Mouse (Mus musculus) forebrain, embryonic 10.5 days (tissue): Measurements from ENCODE around the gene Pmpcb. TPM values are rescaled to one million over a fixed set of nuclear protein-coding genes. Genes with fewer than 3 reads are reported as not detected.
"Not testable (repeated sequence)": the region's sequence is repeated elsewhere in the genome, so short reads cannot be mapped to it uniquely, and the experiment has no call there.

Experiments
- DNase-seq: peaks from one replicate; pipeline ENCODE4 v3.0.0-alpha.2; 2017; ENCODE audit warnings: low spot score; ENCODE audit errors: extremely low spot score
- H3K27ac ChIP-seq: fragments of 300-500 bp; sonication (generic); 2 replicates; pipeline ENCODE4 v1.5.1; 2016; ENCODE audit warnings: mild to moderate bottlenecking
- H3K27me3 ChIP-seq: fragments of 300-500 bp; sonication (generic); 2 replicates; pipeline ENCODE4 v1.6.1; 2016; ENCODE audit warnings: mild to moderate bottlenecking; ENCODE audit not compliant: poor library complexity, severe bottlenecking
- H3K36me3 ChIP-seq: fragments of 300-500 bp; sonication (generic); replicated peaks from 2 replicates; pipeline ENCODE4 v1.6.1; 2016; ENCODE audit warnings: mild to moderate bottlenecking, moderate library complexity
- H3K4me1 ChIP-seq: fragments of 300-500 bp; sonication (generic); 2 replicates; pipeline ENCODE4 v1.6.1; 2016
- H3K4me3 ChIP-seq: fragments of 300-500 bp; sonication (generic); 2 replicates; pipeline ENCODE4 v1.5.1; 2016; ENCODE audit warnings: mild to moderate bottlenecking, moderate library complexity
- H3K9me3 ChIP-seq: fragments of 300-500 bp; sonication (generic); 2 replicates; pipeline ENCODE4 v1.6.1; 2016; ENCODE audit warnings: mild to moderate bottlenecking, moderate library complexity
- WGBS: fragments of 180-500 bp; shearing (Covaris S2); methylation state at CpG from one replicate; pipeline ENCODE4 v1.1.7; 2016; 5-methylcytosine and 5-hydroxymethylcytosine counted together
- polyA plus RNA-seq: library from polyadenylated mRNA; unstranded; fragments of >200 nt; fragmentation: Nextera tagmentation; extraction: Ambion mirVana; gene quantifications from 2 replicates; pipeline ENCODE4 v1.2.1, GENCODE M21; 2016

Gene Pmpcb
- polyA plus RNA-seq, 1 experiment from 2014 or later: 83.9 TPM

GRCm38 (mm10) chr5:21708011-21708410 lies 28.9 kb upstream of the Pmpcb start:
- H3K36me3 ChIP-seq, H3K9me3 ChIP-seq, DNase-seq, H3K27me3 ChIP-seq, H3K4me3 ChIP-seq, H3K4me1 ChIP-seq, H3K27ac ChIP-seq: not testable (repeated sequence)
- WGBS: 89% methylated on average over 8 of the region's 8 CpGs

DNA sequence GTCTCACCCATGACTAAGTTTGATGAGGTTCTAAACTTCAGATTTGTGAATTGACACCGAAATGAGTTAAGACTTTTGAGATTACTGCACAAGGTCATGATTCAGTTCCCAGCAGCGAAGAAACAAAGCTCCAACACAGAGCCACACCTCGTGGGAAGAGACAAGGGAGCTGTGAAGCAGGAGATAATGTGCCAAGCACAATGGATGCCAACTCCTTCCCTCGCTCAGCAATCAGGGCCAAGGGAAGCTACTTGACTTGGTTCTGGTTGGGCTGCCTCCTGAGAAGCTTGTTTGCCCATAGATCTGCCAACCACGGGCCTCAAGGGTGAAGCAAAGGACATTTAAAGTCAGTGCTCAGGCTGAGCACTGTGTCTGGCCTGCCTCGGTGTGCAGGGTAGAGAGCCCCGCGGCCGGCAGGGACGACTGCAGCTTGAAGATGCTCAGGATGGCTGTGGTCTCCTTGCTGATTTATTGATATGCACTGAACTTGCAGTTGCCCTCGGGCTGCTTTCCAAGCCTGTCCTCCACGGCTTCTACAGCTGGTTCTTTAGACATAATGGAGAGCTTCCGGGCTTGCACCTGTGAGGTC lies 24.7 kb upstream of the Pmpcb start:
- Histone ChIP-seq H3K27ac (no peak overlapping the region), H3K9me3 (no peaks in the 10 kb centered on the region)
- WGBS: 76% methylated on average over 13 of the region's 13 CpGs

DNA sequence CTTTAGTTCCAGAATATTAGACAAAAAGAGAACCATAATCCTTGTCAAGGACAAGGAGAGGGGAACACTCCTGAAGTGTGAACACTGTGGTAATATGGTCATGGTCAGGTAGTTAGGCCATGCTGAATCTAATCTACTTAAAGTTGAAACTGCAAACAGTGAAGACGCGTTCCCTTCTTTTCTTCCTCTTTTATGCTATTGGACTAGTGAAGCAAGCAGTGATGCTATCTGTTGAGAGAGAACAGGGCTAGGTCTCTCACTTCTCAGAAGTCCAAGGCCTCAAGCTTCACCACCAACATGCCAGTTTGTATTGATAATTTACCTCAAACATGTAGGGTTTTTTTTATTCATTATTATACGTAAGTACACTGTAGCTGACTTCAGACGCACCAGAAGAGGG lies 22.5 kb upstream of the Pmpcb start:
- Histone ChIP-seq H3K27ac (no peak overlapping the region), H3K4me1 (0 out of 2 replicates have a peak, but pooled peaks cover 2% of the 10 kb centered on the region), H3K9me3 (no peaks in the 10 kb centered on the region), H3K36me3 (no peaks in the 10 kb centered on the region), H3K27me3 (no peaks in the 10 kb centered on the region), H3K4me3 (no peak overlapping the region)
- WGBS: 91% methylated on average over 4 of the region's 4 CpGs
- DNase-seq: no peak

More for the DNA sequence above, 24.7 kb upstream of the Pmpcb start:
- no peak for DNase-seq
- no peaks in the 10 kb centered on the region for H3K27me3 ChIP-seq
- H3K36me3 ChIP-seq: no peaks in the 10 kb centered on the region
- no peak overlapping the region for H3K4me3 ChIP-seq
- 0 out of 2 replicates have a peak, but pooled peaks cover 2% of the 10 kb centered on the region for H3K4me1 ChIP-seq

DNA sequence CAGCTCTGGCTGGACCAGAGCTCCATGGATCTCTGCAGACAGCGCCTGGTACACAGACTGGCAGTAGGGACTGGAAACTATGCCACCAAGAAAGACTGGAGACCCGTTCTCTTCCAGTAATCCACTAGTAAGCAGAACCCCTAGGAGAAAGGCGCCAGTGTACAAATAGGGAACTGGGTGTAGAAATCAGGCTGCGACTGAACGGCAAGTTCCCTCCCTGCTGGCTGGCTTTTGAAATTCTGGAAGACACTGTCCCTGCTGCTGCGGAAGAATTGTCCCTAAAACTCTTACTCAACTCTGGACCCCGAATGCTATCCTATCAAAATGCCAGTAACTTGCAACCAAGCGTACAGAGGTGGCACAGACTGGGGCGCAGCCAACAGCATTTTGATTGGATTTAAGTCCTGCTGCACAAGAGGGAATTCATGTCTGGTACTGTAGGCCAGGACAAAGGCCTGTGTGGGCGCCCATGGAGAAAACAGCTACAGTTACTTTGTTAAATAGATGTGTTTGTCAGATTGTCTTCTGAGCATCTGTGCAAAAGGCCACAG lies 19.7 kb upstream of the Pmpcb start:
- no peaks in the 10 kb centered on the region for H3K36me3 ChIP-seq
- H3K27ac ChIP-seq: no peak overlapping the region; the same call in 1 of the 2 replicates
- no peaks in the 10 kb centered on the region for H3K27me3 ChIP-seq
- no peak for DNase-seq
- WGBS: 84% methylated on average over 10 of the region's 10 CpGs
- H3K4me1 ChIP-seq: peaks cover 2% of the 10 kb centered on the region; the same call in 1 of the 2 replicates
- H3K9me3 ChIP-seq: no peaks in the 10 kb centered on the region
- H3K4me3 ChIP-seq: no peak overlapping the region

DNA sequence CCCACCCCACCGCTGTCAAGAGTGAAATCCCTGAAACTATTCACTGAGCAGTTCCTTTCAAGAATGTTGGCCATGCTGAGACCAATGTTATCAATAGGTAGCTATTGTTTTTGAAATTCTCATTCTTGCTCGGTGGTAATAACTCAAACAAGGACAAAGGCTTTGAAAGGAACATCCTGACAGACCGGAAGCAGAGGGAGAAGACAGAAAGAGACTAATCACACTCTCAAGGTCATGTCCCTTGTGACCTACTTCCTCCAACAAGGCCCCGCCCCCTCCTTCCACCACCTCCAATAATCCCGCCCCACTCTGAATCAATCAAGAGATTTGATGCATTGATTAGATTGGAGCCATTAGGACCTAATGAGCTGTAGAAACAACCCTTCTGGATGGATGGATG lies 18.4 kb upstream of the Pmpcb start:
- DNase-seq: no peak

GRCm38 (mm10) chr5:21719209-21719608 lies 17.7 kb upstream of the Pmpcb start:
- Histone ChIP-seq H3K27ac (no peak overlapping the region), H3K36me3 (no peaks in the 10 kb centered on the region)
- 94% methylated on average over 2 of the region's 2 CpGs for WGBS

More for the DNA sequence above, 18.4 kb upstream of the Pmpcb start:
- Histone ChIP-seq H3K9me3 (no peaks in the 10 kb centered on the region), H3K36me3 (no peaks in the 10 kb centered on the region), H3K27me3 (no peaks in the 10 kb centered on the region), H3K4me1 (peaks cover 6% of the 10 kb centered on the region), H3K27ac (peak overlapping the region; percentile 49; the same call in 1 of the 2 replicates), H3K4me3 (no peak overlapping the region)
- 94% methylated on average over 5 of the region's 5 CpGs for WGBS

DNA sequence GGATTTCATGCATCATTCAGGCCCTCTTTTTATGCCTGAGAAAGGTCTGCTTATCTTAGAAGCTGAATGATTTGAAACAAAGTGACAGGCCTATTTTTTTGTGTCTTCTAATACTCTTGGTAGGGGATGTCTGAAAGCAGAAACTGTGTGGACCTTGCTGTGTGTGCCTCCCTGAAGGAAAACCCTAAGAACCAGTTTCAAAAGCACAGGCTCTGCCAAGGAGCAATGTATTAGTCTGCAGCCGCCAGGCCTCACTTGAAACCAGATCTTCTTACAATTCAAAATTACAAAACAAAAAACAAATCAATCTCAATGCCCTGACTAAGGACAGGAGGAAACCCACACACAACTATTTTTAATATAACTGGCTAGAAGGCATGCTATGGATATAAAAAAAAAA lies 12.5 kb upstream of the Pmpcb start:
- H3K36me3 ChIP-seq: no peaks in the 10 kb centered on the region
- WGBS: 41% methylated on average over 1 of the region's 1 CpGs
- DNase-seq: no peak
- H3K9me3 ChIP-seq: no peaks in the 10 kb centered on the region
- H3K4me3 ChIP-seq: no peak overlapping the region
- H3K4me1 ChIP-seq: peaks cover 34% of the 10 kb centered on the region
- H3K27ac ChIP-seq: peak overlapping the region; percentile 83
- no peaks in the 10 kb centered on the region for H3K27me3 ChIP-seq

More at GRCm38 (mm10) chr5:21719209-21719608, 17.7 kb upstream of the Pmpcb start:
- Histone ChIP-seq H3K9me3 (no peaks in the 10 kb centered on the region), H3K4me3 (no peak overlapping the region), H3K4me1 (peaks cover 12% of the 10 kb centered on the region), H3K27me3 (no peaks in the 10 kb centered on the region)
- no peak for DNase-seq

DNA sequence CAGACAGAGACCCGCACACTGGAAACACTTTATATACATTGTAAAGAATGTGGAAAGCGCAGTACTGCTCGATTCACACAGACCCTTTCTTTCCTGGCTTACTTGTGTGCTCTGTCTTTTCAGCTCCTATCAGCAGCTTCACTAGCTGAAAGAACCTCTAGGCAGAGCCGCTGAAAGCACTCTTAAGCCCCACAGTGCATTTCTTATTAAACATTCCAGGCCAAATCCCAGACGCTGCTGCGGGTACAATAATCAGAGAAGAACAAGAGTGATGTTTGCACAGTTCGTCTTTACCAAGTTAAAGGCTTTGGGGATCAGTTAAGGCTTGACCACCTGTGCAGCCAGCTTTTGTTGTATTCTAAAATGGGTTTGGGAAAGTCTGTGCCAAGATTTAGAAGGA lies 12.1 kb upstream of the Pmpcb start:
- DNase-seq: peak; percentile 39
- Histone ChIP-seq H3K36me3 (no peaks in the 10 kb centered on the region), H3K27me3 (no peaks in the 10 kb centered on the region), H3K4me3 (no peak overlapping the region), H3K27ac (peak overlapping the region; percentile 83), H3K9me3 (no peaks in the 10 kb centered on the region), H3K4me1 (peaks cover 34% of the 10 kb centered on the region)
- 32% methylated on average over 7 of the region's 7 CpGs for WGBS

GRCm38 (mm10) chr5:21729107-21729506 lies 7.8 kb upstream of the Pmpcb start:
- Histone ChIP-seq H3K27me3 (no peaks in the 10 kb centered on the region), H3K4me1 (peaks cover 61% of the 10 kb centered on the region), H3K9me3 (no peaks in the 10 kb centered on the region), H3K36me3 (no peaks in the 10 kb centered on the region), H3K27ac (no peak overlapping the region), H3K4me3 (no peak overlapping the region)
- WGBS: 83% methylated on average over 5 of the region's 5 CpGs
- no peak for DNase-seq

DNA sequence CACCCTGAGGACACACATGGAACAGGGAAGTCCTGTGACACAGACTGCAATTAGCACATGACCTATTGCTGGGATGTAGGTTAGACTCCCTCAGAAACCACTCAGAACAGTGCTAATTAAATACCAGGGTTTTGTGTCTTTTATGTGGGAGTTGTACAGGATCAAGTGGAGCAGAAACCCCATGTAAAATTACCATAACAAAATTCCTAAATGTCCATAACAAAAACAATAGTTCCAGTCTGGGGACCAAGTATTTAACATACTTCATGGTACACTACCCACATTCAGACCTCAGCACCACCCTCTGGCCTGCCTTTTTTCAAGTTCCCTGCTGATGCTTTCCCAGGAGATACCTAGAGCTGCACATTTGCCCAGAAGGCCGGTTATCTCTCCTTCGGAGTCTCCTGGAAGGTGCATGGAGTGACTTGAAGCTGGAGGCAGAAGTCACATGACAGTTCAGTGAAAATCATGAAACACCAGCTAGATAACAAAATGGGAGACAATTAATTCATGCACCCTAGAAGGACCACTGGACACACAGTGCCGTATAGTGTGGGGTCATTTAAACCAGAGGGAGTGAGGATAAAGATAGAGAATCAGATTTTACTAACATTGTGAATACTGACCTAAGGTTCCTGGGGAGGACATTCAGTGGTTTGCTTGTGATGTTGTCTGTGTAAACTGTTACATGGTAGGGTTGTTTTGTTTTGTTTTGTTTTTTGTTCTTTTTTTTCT lies 4.6 kb upstream of the Pmpcb start:
- Histone ChIP-seq H3K36me3 (no peaks in the 10 kb centered on the region), H3K9me3 (no peaks in the 10 kb centered on the region), H3K4me1 (peaks cover 49% of the 10 kb centered on the region), H3K27ac (peak overlapping the region; percentile 89), H3K27me3 (no peaks in the 10 kb centered on the region), H3K4me3 (peak overlapping the region; percentile 19; the same call in 1 of the 2 replicates)
- WGBS: 52% methylated on average over 3 of the region's 3 CpGs
- peak; percentile 43 for DNase-seq

- DNase-seq: peak; percentile 82
- no peaks in the 10 kb centered on the region for H3K27me3 ChIP-seq
- peak overlapping the region; percentile 89 for H3K27ac ChIP-seq
- WGBS: 24% methylated on average over 8 of the region's 8 CpGs
- H3K36me3 ChIP-seq: no peaks in the 10 kb centered on the region
- H3K4me3 ChIP-seq: peak overlapping the region; percentile 19
- H3K4me1 ChIP-seq: peaks cover 53% of the 10 kb centered on the region
- no peaks in the 10 kb centered on the region for H3K9me3 ChIP-seq
These were observed 4.0 kb upstream of the Pmpcb start for GRCm38 (mm10) chr5:21732930-21733329.

GRCm38 (mm10) chr5:21735100-21735499 lies 1.8 kb upstream of the Pmpcb start:
- WGBS: 89% methylated on average over 20 of the region's 20 CpGs
- Histone ChIP-seq H3K4me3 (peak overlapping the region; percentile 16; the same call in 1 of the 2 replicates), H3K36me3 (peaks cover 18% of the 10 kb centered on the region), H3K9me3 (no peaks in the 10 kb centered on the region), H3K4me1 (peaks cover 59% of the 10 kb centered on the region), H3K27me3 (no peaks in the 10 kb centered on the region), H3K27ac (peak overlapping the region; percentile 89)
- no peak for DNase-seq

DNA sequence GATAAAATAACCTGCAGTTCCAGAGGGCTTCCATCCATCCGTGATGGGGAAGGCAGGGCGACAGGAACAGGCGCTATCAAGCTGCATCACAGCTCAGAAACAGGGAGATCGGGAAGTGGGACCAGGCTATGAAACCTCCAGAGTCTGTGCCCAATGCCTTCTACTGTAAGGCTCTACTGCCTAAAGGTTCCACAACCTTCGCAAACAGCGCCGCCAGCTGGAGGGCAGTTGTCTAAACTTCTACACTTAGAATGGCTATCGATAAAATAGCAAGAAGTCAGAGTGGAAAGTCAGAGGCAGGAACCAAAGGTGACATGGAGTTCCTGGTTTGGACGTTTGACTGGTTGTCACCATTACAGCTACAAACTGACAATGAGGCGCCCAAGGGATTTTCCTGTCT lies 1.4 kb upstream of the Pmpcb start:
- peak overlapping the region; percentile 89 for H3K27ac ChIP-seq
- no peaks in the 10 kb centered on the region for H3K9me3 ChIP-seq
- WGBS: 31% methylated on average over 10 of the region's 10 CpGs
- peak overlapping the region; percentile 16; the same call in 1 of the 2 replicates for H3K4me3 ChIP-seq
- peaks cover 56% of the 10 kb centered on the region for H3K4me1 ChIP-seq
- H3K27me3 ChIP-seq: no peaks in the 10 kb centered on the region
- peaks cover 23% of the 10 kb centered on the region for H3K36me3 ChIP-seq
- peak; percentile 42 for DNase-seq
